Mouse (Mus musculus) neural tube, embryonic 10.5 days (tissue): Measurements from ENCODE around the gene Fign.

ENCODE experiments used
- DNase-seq: peaks from one replicate; pipeline ENCODE4 v3.0.0-alpha.2; 2017; ENCODE audit warnings: low spot score; ENCODE audit errors: extremely low spot score

Gene Fign

GRCm38 (mm10) chr2:64097937-64098617 is at the start of gene Fign:
Gene Fign, minus strand, starts transcription at chr2:64098038.
- peak; percentile 88 for DNase-seq

- no peak for DNase-seq
Observed at GRCm38 (mm10) chr2:64133597-64133996, 35.8 kb upstream of the Fign start.

DNA sequence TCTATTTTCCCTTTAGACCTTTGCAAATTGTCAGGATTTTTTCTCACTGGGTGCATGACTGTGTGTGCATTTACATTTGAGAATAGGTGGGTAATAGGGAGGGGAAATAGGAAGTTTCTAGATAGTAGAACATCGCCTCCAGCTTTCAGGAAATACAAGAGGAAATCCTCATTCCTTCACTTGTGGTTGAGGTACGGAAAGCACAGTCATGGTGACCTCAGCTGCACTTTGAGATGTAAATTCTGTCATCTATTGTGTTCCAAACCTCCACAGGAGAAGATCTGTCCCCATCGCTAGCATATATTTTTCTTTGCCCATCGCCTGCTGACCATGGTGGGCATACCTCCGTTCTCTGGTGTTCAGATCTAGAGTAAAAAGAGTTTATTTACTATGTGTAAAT is 22.7 kb upstream of the Fign start:
- DNase-seq, result no peak

DNA sequence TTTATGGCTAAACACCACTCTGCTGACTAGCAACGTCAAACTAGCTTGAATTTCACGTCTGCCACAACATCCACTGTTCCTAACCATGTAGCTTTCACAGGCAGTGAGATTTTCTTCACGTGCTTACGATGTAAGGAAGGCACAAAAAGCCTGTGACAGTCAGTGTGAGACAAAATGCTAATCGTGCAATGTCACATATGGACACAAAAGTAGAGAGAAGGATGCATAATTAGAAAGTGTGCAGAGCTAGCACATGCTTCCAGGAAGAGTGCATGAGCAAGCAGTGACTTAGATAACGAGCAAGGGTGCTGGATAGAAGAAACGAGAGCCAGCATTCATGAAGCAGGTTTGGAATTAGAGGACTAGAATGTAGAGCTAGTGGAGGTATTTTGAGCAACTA is 18.8 kb upstream of the Fign start:
- no peak for DNase-seq

DNA sequence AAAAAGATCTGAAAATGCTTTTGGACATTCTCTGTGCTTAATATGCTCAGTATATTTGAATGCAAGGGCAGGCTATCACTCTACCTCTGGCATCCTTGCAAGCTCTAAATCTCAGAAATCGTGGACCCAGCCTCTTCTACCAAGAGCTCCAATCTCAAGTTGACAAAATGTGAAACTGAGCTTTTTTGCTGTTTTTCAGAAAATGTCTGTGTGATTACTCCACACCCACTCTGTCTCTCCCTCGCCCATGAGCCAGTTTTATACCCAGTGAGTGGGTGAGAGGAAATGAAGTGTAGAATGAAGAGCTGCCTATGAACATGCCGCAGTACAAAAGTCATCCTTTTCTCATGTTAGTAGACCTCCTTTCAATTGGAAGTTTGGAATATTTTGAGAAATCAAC is 13.3 kb upstream of the Fign start:
- no peak for DNase-seq

DNA sequence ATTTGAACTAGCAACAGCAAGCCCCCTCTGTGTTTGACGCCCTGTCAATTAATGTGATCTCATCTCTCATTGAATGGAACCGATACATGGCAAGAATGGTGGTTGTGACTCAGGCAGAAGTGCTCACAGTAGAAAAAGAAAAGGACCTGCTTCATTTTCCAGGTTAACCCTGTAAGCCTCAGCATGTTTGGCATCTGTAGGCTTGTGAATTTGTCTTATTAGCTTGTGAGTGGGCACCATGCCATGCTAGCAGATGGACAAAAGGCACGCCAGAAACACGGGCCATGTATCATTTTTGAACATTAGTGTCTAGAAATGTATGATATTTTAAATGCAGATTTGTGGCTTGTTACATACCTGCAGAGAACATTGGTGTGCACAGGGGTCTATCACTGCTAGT is 12.0 kb upstream of the Fign start:
- DNase-seq, result no peak

DNA sequence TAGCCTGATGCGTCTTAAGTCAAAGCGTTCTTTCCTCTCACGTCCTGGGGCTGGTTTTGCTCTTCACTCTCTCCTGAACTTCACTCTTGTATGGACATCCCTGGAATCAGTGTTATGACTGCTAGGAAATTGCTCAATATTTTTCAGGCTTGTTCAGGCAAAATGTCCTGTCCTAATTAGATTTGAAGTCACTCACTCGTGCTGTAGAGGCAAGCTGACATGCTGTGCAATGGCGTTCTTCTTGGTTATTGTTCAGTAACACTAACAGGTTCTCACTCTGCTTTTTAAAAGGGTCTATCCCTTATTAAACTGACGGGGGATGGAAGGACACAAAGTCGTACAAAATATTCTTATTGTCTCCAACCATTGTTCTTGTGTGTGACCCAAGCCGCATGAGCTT is 10.2 kb upstream of the Fign start:
- no peak for DNase-seq

DNA sequence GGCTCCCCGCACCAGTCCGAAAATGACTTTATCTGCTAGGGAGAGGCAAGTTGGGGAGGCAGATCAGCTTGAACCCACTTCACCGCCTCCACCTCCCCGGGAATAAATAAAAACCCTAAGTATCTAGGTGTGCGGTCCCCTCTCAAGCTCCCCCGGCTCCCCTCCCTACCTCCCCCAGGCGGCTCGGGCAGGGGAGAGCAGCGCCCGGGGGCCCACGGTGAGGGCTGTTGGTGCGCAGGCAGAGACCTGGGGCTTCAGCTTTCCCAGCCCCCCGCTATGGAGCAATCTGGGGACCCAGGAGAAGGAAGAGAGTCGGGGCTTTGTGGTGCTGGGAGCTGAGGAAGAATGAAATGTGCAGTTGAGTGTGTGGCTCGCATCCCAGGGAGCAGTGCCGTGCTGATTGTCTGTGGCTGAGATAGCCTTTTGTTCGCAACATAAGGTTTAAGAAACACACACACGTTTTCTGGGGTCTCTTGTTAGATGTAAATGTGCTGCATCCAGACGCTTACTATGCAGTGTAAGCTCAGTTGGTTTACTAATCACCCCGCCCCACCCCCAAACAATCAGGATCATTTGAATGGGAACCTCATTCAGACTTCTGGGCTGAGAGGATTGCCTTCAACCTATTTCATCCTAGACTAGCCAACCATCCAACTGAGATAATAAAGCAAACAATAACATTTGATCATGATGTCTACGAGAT is 931 bp upstream of the Fign start:
- peak; percentile 85 for DNase-seq

GRCm38 (mm10) chr2:64096721-64097411 is 972 bp downstream of the Fign start:
- peak; percentile 38 for DNase-seq

DNA sequence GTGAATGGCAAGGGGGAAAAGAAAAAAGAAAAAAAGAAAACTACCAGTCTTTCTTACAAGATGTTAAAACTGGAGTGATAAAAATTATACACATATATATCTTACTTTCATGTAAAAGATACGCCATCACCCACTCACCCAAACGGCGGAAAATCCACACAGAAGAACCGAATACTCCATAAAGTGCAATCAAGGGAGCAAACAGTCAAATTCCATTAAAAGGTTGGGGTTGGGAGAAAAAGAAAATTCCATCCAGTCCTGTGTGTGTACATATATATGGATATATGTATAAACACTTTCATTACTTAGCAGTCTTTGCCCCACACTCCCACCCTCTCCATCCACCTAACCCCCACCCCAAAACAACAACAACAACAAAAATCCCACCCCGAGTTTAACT is 1.7 kb downstream of the Fign start:
- DNase-seq, result no peak

- peak; percentile 36 for DNase-seq
Observed at GRCm38 (mm10) chr2:64095561-64095960, 2.3 kb downstream of the Fign start.

- no peak for DNase-seq
Observed at GRCm38 (mm10) chr2:64093087-64093486, 4.8 kb downstream of the Fign start.

DNA sequence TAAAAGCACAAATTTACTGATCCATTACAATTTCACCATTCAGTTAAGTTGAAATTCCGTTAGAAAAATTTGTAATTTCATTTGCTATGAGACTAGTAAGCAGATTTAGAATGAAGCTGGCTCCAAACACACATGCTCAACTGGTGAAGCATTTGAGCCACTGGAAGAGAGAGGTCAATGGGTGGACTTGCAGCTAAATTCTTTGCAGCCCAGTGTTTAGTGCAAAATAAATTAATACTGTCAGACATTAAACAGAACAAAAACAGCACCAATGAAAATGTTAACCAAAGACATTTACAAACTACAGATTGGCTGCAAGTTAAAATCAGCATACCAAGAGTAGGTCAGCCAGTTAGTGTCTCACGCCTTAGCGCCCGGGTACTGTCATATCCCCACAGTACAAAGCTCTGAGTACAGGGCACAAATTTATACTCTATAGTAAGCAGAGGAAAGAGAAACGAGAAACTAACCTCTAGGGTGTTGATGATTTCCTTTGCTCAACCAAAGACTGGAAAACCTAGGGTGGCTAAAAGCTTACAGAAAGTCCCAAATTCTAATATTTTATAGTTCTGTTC is 13.9 kb downstream of the Fign start:
- DNase-seq, result no peak

GRCm38 (mm10) chr2:64079765-64080164 is 18.1 kb downstream of the Fign start:
- no peak for DNase-seq

- no peak for DNase-seq
Observed at GRCm38 (mm10) chr2:64078551-64078950, 19.3 kb downstream of the Fign start.

DNA sequence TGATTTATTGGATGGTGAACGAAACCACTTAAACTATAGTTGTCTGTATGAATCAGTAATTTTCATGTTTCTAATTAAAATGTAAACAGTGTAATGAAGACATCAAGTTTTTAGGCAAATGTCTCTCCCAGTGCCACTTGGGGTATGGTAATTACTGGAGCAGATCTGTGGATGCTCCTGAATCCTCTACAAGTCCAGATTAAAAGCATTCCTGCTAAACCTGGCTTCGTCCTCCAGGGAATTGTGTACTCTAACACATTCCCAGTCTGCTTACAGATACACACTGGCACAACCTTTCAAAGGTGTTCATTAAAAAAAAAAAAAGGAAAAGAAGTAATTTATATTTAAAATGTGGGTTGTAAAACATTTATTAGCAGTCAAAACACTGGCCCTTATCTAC is 20.0 kb downstream of the Fign start:
- no peak for DNase-seq

DNA sequence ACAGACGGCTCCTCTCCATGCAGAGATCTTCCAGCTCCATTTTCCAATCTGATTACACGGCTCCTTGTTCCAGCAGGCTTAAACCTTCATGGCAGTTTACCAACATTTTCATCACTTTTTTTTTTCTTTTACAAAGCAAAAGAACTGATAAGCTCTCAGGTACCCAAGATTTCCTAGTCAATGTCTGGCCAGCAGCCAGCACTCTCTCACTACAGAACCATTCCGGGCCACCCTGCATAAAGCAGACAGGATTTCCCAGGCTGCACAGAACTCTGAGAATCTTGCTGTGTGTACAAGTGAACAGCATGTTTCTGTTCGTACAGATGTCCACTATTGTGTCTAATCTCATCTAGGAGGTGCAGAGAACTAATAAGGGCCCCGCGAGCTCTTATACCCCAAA is 22.0 kb downstream of the Fign start:
- DNase-seq, result no peak

DNA sequence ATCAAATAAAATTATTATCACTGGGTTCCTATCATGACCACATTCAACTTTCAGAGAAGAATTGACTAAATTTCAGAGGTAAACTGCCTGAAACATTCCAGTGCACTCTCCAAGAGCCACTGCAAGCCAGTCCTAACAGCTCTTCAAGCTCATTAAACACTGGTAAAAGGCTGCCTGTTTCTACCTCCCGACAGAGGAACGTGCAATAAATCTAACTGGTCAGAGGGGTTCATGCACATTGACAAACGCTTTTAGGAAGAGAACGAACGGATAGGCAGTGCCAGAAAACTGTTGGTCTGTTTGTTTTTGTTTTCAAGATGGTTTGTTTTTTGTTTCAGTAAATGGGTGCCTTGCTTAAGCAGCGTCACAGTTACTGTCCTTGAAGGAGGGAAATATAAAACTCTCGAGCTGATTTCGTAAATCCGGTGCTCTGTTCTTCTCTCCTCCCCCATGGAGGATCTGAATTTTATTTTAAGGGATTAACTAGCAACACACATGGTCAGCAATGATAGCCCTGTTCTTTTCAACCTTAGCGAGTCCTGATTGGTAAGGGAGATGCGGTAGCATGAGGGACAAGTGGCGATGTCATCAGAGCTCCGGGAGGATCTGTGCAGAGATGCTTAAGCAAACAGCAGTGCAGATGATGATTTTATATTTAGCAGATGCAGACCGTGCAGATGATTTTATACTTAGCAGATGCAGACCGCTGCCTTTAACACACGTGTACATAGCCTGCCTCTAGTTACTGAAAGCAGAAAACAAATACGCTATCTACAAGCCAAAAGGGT is 23.0 kb downstream of the Fign start:
- no peak for DNase-seq

- DNase-seq, result no peak
Observed at GRCm38 (mm10) chr2:64072158-64072557, 25.7 kb downstream of the Fign start.

GRCm38 (mm10) chr2:64069950-64070695 is 27.7 kb downstream of the Fign start:
- no peak for DNase-seq

- no peak for DNase-seq
Observed at GRCm38 (mm10) chr2:64065511-64065910, 32.3 kb downstream of the Fign start.
